Mouse (Mus musculus) erythroblast, embryonic 14.5 days (primary cell): ENCODE data around the gene Ripk3.

Experiments
- GATA1 ChIP-seq: IDR thresholded peaks from 2 replicates; pipeline ENCODE4 v1.6.1; 2012; ENCODE audit warnings: low read length, inconsistent platforms, mixed read lengths
- TAL1 ChIP-seq: IDR thresholded peaks from 3 replicates; pipeline ENCODE4 v1.6.1; 2012; ENCODE audit warnings: low read length, inconsistent platforms, mixed read lengths

DNA sequence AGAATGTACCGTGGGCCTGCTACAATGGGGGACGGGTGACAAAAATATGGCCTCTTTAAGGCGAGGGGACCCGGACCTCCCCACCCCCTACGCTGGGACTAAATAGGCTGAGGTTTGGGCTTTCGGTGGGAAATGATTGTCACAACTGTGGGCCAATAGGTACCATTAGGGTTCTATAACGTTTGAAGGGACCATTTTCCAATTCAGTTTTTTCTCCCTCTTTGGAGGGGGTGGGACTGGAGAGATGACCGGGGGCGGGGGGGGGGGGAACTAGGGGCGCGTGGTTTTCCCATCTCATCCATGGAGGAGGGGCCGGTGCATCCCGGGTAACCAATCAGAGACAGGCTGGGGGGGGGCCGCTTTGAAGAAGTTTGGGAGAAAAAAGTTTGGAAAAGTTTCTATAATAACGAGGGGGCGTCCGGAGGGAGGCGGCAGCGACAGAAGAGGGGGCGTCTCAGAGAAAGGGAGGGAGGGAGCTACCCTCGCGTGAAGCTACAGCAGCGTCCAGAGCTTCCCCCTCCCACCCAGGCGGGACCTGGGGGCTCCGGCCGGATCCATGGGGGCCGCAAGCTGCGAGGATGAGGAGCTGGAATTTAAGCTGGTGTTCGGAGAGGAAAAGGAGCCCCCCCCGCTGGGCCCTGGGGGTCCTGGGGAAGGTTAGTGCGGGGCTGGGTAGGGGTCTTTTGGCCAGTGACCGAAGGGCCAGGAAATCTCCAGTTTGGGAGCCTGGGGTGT is 36.0 kb upstream of the Ripk3 start:
- TF ChIP-seq GATA1 = no peak
- no peak for TF ChIP-seq TAL1
